ENCODE assay signal across 8 mouse cellular contexts in genomic region chr7:135668852-135669739, GRCm38 (mm10). TPM values are rescaled to one million over a fixed set of nuclear protein-coding genes. Genes with fewer than 3 reads are reported as not detected.
DNase-seq lines count a peak whose midpoint lies in the region; ATAC-seq and TF ChIP-seq lines count a peak whose summit lies in the region.
"Had no signal": no experiment of that assay in that cellular context is flagged by ENCODE, and none has a peak within 500 bp of the region (broad histone marks: within the 10 kb centered on the region; RNA-seq: fewer than 3 reads in every experiment).

No protein-coding gene starts in this region.

- no peak for TF ChIP-seq EP300 in lung, postnatal 0 days (IDR thresholded peaks at IDR 0.05)

- DNase-seq in ES-E14 (ENCODE audit: low read depth, low spot score) (peak; percentile 67), adipocyte (ENCODE audit: low spot score) (peak; percentile 69)
- DNase-seq in embryo, embryonic 9.5 days (ENCODE audit: extremely low spot score), result peak; percentile 71
- peak; percentile 49 to 74 for DNase-seq in heart, postnatal 14 days
- DNase-seq in kidney, postnatal 4 days, result peak; percentile 70 to 79
- DNase-seq in lung, postnatal 0 days (ENCODE audit: low spot score), result peak; percentile 82
- DNase-seq in right cerebral cortex, adult 2 months (ENCODE audit: low spot score in 2 of 2), result peak; percentile 65 to 75

- peak; percentile 43; the same call in 1 of the 2 replicates for ATAC-seq in lung, postnatal 0 days

- H3K27ac ChIP-seq in ES-E14 (ENCODE audit: insufficient read depth, low read depth, low read length, poor library complexity, severe bottlenecking), result no peak overlapping the region
- no peak overlapping the region for H3K27ac ChIP-seq in lung, postnatal 0 days (ENCODE audit: low read length)
- H3K27ac ChIP-seq: limb, embryonic 15.5 days had no signal

- H3K36me3 ChIP-seq in ES-E14 (ENCODE audit: control insufficient read depth, insufficient read depth, low read length, poor library complexity, severe bottlenecking), result no peaks in the 10 kb centered on the region
- H3K36me3 ChIP-seq in lung, postnatal 0 days (ENCODE audit: insufficient read depth, low read length), result no peaks in the 10 kb centered on the region
- H3K36me3 ChIP-seq: limb, embryonic 15.5 days had no signal

- in situ Hi-C loops in ES-E14 (cut with MboI; ENCODE audit: low sequenced_read_pairs in 2 of 2, unreplicated experiment in 2 of 2), result no loop called here

- WGBS in lung, postnatal 0 days, result 32% methylated on average over 16 of the region's 16 CpGs

- intact Hi-C loops in heart, postnatal 14 days (cut with DNase I), result loop anchor here (1.0 to 2.0 kb wide), 2 partner anchors 26 to 132 kb away; partner anchors contain the start of gene Ptpre

- TF ChIP-seq CTCF in lung, postnatal 0 days (IDR thresholded peaks at IDR 0.05), result peak; percentile 89

- H3K27me3 ChIP-seq in lung, postnatal 0 days (replicated peaks; ENCODE audit: insufficient read depth, low read length), result no peaks in the 10 kb centered on the region
- H3K27me3 ChIP-seq: limb, embryonic 15.5 days had no signal

- no peak overlapping the region for H3K9ac ChIP-seq in ES-E14 (ENCODE audit: insufficient read depth, low read depth, low read length, poor library complexity, severe bottlenecking)
- no peak overlapping the region for H3K9ac ChIP-seq in lung, postnatal 0 days (replicated peaks; ENCODE audit: low read depth)
- H3K9ac ChIP-seq: limb, embryonic 15.5 days had no signal

- H3K4me2 ChIP-seq in lung, postnatal 0 days (replicated peaks; ENCODE audit: low read depth, low read length), result no peak overlapping the region
- H3K4me2 ChIP-seq: limb, embryonic 15.5 days had no signal

- H3K9me3 ChIP-seq in ES-E14 (ENCODE audit: control insufficient read depth, insufficient read depth, low read depth, low read length), result no peaks in the 10 kb centered on the region
- H3K9me3 ChIP-seq in lung, postnatal 0 days (ENCODE audit: low read length), result no peaks in the 10 kb centered on the region
- H3K9me3 ChIP-seq: limb, embryonic 15.5 days had no signal

- no peaks in the 10 kb centered on the region for H3K4me1 ChIP-seq in ES-E14 (ENCODE audit: control insufficient read depth in 2 of 2, insufficient read depth in 2 of 2, low read length in 2 of 2, poor library complexity in 1 of 2)
- H3K4me1 ChIP-seq in lung, postnatal 0 days (ENCODE audit: insufficient read depth, low read depth, low read length), result no peaks in the 10 kb centered on the region
- H3K4me1 ChIP-seq: limb, embryonic 15.5 days had no signal

- no peak overlapping the region for H3K4me3 ChIP-seq in ES-E14 (ENCODE audit: insufficient read depth in 1 of 2, low read depth in 1 of 2, low read length in 2 of 2, poor library complexity in 1 of 2, severe bottlenecking in 1 of 2)
- no peak overlapping the region for H3K4me3 ChIP-seq in lung, postnatal 0 days (ENCODE audit: low read depth, low read length)
- H3K4me3 ChIP-seq: limb, embryonic 15.5 days had no signal

TF ChIP-seq in ES-E14, 5 proteins besides CTCF, POLR2A, EP300 and RAD21:
- no peak for TF ChIP-seq HCFC1 (IDR thresholded peaks at IDR 0.05; ENCODE audit: borderline replicate concordance, insufficient read depth, low read length)
- TF ChIP-seq MAFK (IDR thresholded peaks at IDR 0.05; ENCODE audit: insufficient read depth, low read depth, low read length), result no peak
- TF ChIP-seq CHD2 (IDR thresholded peaks at IDR 0.05; ENCODE audit: low read depth, low read length), result no peak
- TF ChIP-seq ZC3H11A (IDR thresholded peaks at IDR 0.05; ENCODE audit: borderline replicate concordance, low read depth, low read length), result no peak
- TF ChIP-seq ZNF384 (IDR thresholded peaks at IDR 0.05; ENCODE audit: low read depth, low read length), result no peak

RNA-seq across cellular contexts. Expression of gene Mki67, which starts 47.1 kb away (rescaled TPM):
- total RNA-seq in ES-E14 (2012; rRNA removed), result 91.5 and 96.9 TPM in 2 replicates
- total RNA-seq in heart, postnatal 14 days (2021), result 10 to 100 TPM; 10.0 to 18.6 TPM
- polyA plus RNA-seq in lung, postnatal 0 days (2015; fragmentation: Nextera tagmentation; extraction: Ambion mirVana), result 2.8 and 4.7 TPM in 2 replicates
